Mouse (Mus musculus): Measurements from ENCODE around the gene Dcaf4.
A peak's percentile ranks its signal among the peaks of the same experiment; 100 is the strongest.

Dcaf4 gene

GRCm38 (mm10) chr12:83520311-83520890, at the start of gene Dcaf4:
Dcaf4 (plus strand) TSS chr12:83520466.
- DNase-seq = peak; percentile 98

GRCm38 (mm10) chr12:83471760-83472159, 48.5 kb upstream of the Dcaf4 start:
- no peak for DNase-seq

GRCm38 (mm10) chr12:83473987-83474600, 46.2 kb upstream of the Dcaf4 start:
- DNase-seq = no peak

GRCm38 (mm10) chr12:83475419-83475818, 44.8 kb upstream of the Dcaf4 start:
- DNase-seq = no peak

GRCm38 (mm10) chr12:83476277-83476676, 44.0 kb upstream of the Dcaf4 start:
- DNase-seq = no peak

- no peak for DNase-seq
Observed at GRCm38 (mm10) chr12:83479140-83479539, 41.1 kb upstream of the Dcaf4 start.

GRCm38 (mm10) chr12:83479818-83480401, 40.4 kb upstream of the Dcaf4 start:
- no peak for DNase-seq

GRCm38 (mm10) chr12:83481439-83481838, 38.8 kb upstream of the Dcaf4 start:
- no peak for DNase-seq

GRCm38 (mm10) chr12:83483653-83484052, 36.6 kb upstream of the Dcaf4 start:
- no peak for DNase-seq

- DNase-seq = no peak
Observed at GRCm38 (mm10) chr12:83484855-83485745, 35.2 kb upstream of the Dcaf4 start.

- DNase-seq = peak; percentile 50
Observed at GRCm38 (mm10) chr12:83485911-83486670, 34.2 kb upstream of the Dcaf4 start.

- DNase-seq = peak; percentile 71
Observed at GRCm38 (mm10) chr12:83486671-83487461, 33.4 kb upstream of the Dcaf4 start.

GRCm38 (mm10) chr12:83487476-83487991, 32.7 kb upstream of the Dcaf4 start, which contains the start of gene Dpf3:
Dpf3 (minus strand) TSS chr12:83487716.
- peak; percentile 100 for DNase-seq

GRCm38 (mm10) chr12:83488211-83488941, 31.9 kb upstream of the Dcaf4 start:
- peak; percentile 64 for DNase-seq

GRCm38 (mm10) chr12:83489748-83490147, 30.5 kb upstream of the Dcaf4 start:
- DNase-seq = no peak

- no peak for DNase-seq
Observed at GRCm38 (mm10) chr12:83491609-83492008, 28.7 kb upstream of the Dcaf4 start.

GRCm38 (mm10) chr12:83492808-83493207, 27.5 kb upstream of the Dcaf4 start:
- DNase-seq = no peak

- no peak for DNase-seq
Observed at GRCm38 (mm10) chr12:83494196-83494595, 26.1 kb upstream of the Dcaf4 start.

- no peak for DNase-seq
Observed at GRCm38 (mm10) chr12:83495248-83495960, 24.9 kb upstream of the Dcaf4 start.

- no peak for DNase-seq
Observed at GRCm38 (mm10) chr12:83495961-83496282, 24.3 kb upstream of the Dcaf4 start.
